Mouse (Mus musculus): ENCODE measurements at regions not wholly inside any gene's neighbourhood (a gene's known extent, or its start where the extent isn't known, plus 50 kb on each side); places are given as distances from the start of the nearest gene placed in this dataset.

DNA sequence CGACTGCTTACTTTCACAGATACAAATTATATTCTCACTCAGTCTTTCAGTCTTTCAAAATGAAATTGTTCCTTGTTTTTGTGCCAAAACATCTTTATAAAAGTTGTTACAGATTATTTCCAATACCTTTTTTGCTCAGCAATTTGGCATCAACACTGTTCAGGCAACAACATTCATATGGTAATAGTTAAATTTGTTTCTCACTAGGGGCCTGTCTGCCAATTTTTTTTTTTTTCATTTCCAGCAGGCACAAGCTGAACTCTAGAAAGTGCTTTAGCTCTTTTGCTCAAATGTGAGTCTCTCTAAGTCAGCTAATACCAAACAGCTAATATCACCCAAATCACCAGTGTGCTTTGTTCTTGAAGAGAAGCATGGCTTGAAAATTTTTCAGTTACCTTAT, 199.4 kb downstream of the Antxr2 start:
- no peak for TF ChIP-seq CTCF (IDR thresholded peaks at IDR 0.05; ENCODE audit: borderline replicate concordance, insufficient read depth, low read depth, low read length)
- TF ChIP-seq POLR2A (IDR thresholded peaks at IDR 0.05; ENCODE audit: borderline replicate concordance, insufficient read depth, low read length), result no peak
- Histone ChIP-seq H3K27ac (ENCODE audit: insufficient read depth, low read length) (no peak overlapping the region), H3K4me3 (replicated peaks; ENCODE audit: insufficient read depth, low read depth, low read length) (no peak overlapping the region), H3K27me3 (ENCODE audit: control insufficient read depth, insufficient read depth, low read length) (no peaks in the 10 kb centered on the region), H3K4me1 (ENCODE audit: control insufficient read depth, insufficient read depth, low read length) (no peaks in the 10 kb centered on the region)
- 91% methylated on average over 1 of the region's 1 CpGs for WGBS
- DNase-seq, result no peak

DNA sequence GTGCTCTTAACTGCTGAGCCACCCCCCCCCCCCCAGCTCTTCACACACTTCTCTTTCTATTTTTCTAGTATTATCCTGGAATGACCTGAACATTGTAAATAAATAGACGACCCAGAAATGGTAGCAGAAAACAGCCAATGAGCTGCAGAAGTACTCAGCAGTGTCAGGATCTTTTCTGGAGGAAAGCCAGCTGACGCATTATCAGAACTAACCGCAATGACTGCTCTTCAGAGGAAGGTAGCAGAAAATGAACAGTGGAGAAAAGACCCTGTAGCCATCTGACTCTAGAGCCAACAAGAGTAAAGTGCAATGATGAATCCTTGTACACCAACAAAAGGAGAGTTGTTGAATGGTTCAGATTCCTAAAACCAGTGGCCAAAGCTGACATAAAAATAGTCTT, 213.4 kb downstream of the Antxr2 start:
- WGBS, result 54% methylated on average over 3 of the region's 3 CpGs
- Histone ChIP-seq H3K4me3 (replicated peaks; ENCODE audit: insufficient read depth, low read depth, low read length) (no peak overlapping the region), H3K27me3 (ENCODE audit: control insufficient read depth, insufficient read depth, low read length) (no peaks in the 10 kb centered on the region), H3K27ac (ENCODE audit: insufficient read depth, low read length) (no peak overlapping the region), H3K4me1 (ENCODE audit: control insufficient read depth, insufficient read depth, low read length) (no peaks in the 10 kb centered on the region)
- DNase-seq, result no peak
- no peak for TF ChIP-seq POLR2A (IDR thresholded peaks at IDR 0.05; ENCODE audit: borderline replicate concordance, insufficient read depth, low read length)

DNA sequence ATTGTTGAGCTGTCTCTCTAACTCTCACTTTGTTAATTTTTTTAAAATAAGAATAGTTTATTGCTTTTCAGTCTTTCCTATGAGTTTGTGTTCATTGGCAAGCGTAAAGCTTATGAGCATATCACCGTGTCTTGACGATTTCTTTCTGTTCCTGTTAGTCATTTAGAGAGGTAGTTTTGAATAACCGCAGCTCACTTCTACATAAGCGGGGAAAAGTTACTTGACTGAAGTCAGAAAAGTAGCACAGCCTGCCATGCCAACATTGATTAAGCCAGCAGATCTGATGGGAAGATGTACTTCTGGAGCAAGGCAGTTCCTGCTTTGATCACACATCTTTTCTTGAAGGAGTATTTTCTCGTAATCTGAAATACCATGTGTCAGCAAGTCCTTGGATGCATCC, 215.5 kb downstream of the Antxr2 start:
- no peak overlapping the region for H3K27ac ChIP-seq (ENCODE audit: insufficient read depth, low read length)
- TF ChIP-seq POLR2A (IDR thresholded peaks at IDR 0.05; ENCODE audit: borderline replicate concordance, insufficient read depth, low read length) (no peak), CTCF (IDR thresholded peaks at IDR 0.05; ENCODE audit: borderline replicate concordance, insufficient read depth, low read depth, low read length) (no peak)
- H3K4me3 ChIP-seq (replicated peaks; ENCODE audit: insufficient read depth, low read depth, low read length), result no peak overlapping the region
- no peaks in the 10 kb centered on the region for H3K4me1 ChIP-seq (ENCODE audit: control insufficient read depth, insufficient read depth, low read length)
- 97% methylated on average over 6 of the region's 6 CpGs for WGBS
- no peak for DNase-seq
- H3K27me3 ChIP-seq (ENCODE audit: control insufficient read depth, insufficient read depth, low read length), result no peaks in the 10 kb centered on the region

GRCm38 (mm10) chr5:97814700-97815099, 216.1 kb downstream of the Antxr2 start:
- DNase-seq, result no peak
- WGBS, result 98% methylated on average over 2 of the region's 2 CpGs
- no peaks in the 10 kb centered on the region for H3K27me3 ChIP-seq (ENCODE audit: control insufficient read depth, insufficient read depth, low read length)
- TF ChIP-seq POLR2A (IDR thresholded peaks at IDR 0.05; ENCODE audit: borderline replicate concordance, insufficient read depth, low read length) (no peak), CTCF (IDR thresholded peaks at IDR 0.05; ENCODE audit: borderline replicate concordance, insufficient read depth, low read depth, low read length) (no peak)
- H3K4me3 ChIP-seq (replicated peaks; ENCODE audit: insufficient read depth, low read depth, low read length), result no peak overlapping the region
- no peak overlapping the region for H3K27ac ChIP-seq (ENCODE audit: insufficient read depth, low read length)
- no peaks in the 10 kb centered on the region for H3K4me1 ChIP-seq (ENCODE audit: control insufficient read depth, insufficient read depth, low read length)

GRCm38 (mm10) chr5:97812611-97813350, 218.1 kb downstream of the Antxr2 start:
- TF ChIP-seq POLR2A (IDR thresholded peaks at IDR 0.05; ENCODE audit: borderline replicate concordance, insufficient read depth, low read length) (no peak), CTCF (IDR thresholded peaks at IDR 0.05; ENCODE audit: borderline replicate concordance, insufficient read depth, low read depth, low read length) (no peak)
- Histone ChIP-seq H3K27me3 (ENCODE audit: control insufficient read depth, insufficient read depth, low read length) (no peaks in the 10 kb centered on the region), H3K27ac (ENCODE audit: insufficient read depth, low read length) (no peak overlapping the region), H3K4me1 (ENCODE audit: control insufficient read depth, insufficient read depth, low read length) (no peaks in the 10 kb centered on the region), H3K4me3 (replicated peaks; ENCODE audit: insufficient read depth, low read depth, low read length) (no peak overlapping the region)
- DNase-seq, result no peak
- WGBS, result 100% methylated on average over 1 of the region's 1 CpGs

GRCm38 (mm10) chr5:97809007-97809406, 221.8 kb downstream of the Antxr2 start:
- WGBS, result 13% methylated on average over 2 of the region's 2 CpGs
- DNase-seq, result no peak

DNA sequence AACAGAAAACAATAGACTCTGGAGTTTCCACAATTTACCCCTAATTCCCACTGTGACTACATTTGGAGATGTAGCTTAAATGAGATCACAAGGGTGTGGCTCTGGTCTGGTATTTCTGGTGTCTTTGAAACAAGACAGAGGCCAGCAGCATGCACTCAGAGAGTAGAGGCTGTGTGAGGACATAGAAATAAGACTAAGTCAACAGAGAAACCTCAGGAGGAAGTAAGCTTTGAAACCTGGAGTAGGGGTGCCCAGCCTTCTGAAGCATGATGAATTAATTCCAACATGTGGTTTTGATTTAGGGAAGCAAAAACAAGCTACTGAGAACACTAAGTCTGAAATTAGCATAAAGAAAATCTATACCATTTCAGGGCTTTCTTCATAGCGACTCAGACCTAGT, 223.7 kb downstream of the Antxr2 start:
- Histone ChIP-seq H3K27me3 (ENCODE audit: control insufficient read depth, insufficient read depth, low read length) (no peaks in the 10 kb centered on the region), H3K4me3 (replicated peaks; ENCODE audit: insufficient read depth, low read depth, low read length) (no peak overlapping the region), H3K27ac (ENCODE audit: insufficient read depth, low read length) (no peak overlapping the region), H3K4me1 (ENCODE audit: control insufficient read depth, insufficient read depth, low read length) (no peaks in the 10 kb centered on the region)
- no peak for DNase-seq
- 91% methylated on average over 1 of the region's 1 CpGs for WGBS
- TF ChIP-seq POLR2A (IDR thresholded peaks at IDR 0.05; ENCODE audit: borderline replicate concordance, insufficient read depth, low read length), result no peak
- no peak for TF ChIP-seq CTCF (IDR thresholded peaks at IDR 0.05; ENCODE audit: borderline replicate concordance, insufficient read depth, low read depth, low read length)

More at GRCm38 (mm10) chr5:97809007-97809406, 221.8 kb downstream of the Antxr2 start:
- Histone ChIP-seq H3K27ac (ENCODE audit: insufficient read depth, low read length) (no peak overlapping the region), H3K4me1 (ENCODE audit: control insufficient read depth, insufficient read depth, low read length) (no peaks in the 10 kb centered on the region), H3K4me3 (replicated peaks; ENCODE audit: insufficient read depth, low read depth, low read length) (no peak overlapping the region), H3K27me3 (ENCODE audit: control insufficient read depth, insufficient read depth, low read length) (no peaks in the 10 kb centered on the region)
- TF ChIP-seq POLR2A (IDR thresholded peaks at IDR 0.05; ENCODE audit: borderline replicate concordance, insufficient read depth, low read length), result no peak
- no peak for TF ChIP-seq CTCF (IDR thresholded peaks at IDR 0.05; ENCODE audit: borderline replicate concordance, insufficient read depth, low read depth, low read length)

- no peak for DNase-seq
- no peak for TF ChIP-seq POLR2A (IDR thresholded peaks at IDR 0.05; ENCODE audit: borderline replicate concordance, insufficient read depth, low read length)
- no peak for TF ChIP-seq CTCF (IDR thresholded peaks at IDR 0.05; ENCODE audit: borderline replicate concordance, insufficient read depth, low read depth, low read length)
- no peak overlapping the region for H3K4me3 ChIP-seq (replicated peaks; ENCODE audit: insufficient read depth, low read depth, low read length)
Observed at GRCm38 (mm10) chr5:97806754-97807153, 224.1 kb downstream of the Antxr2 start.

More at GRCm38 (mm10) chr5:97806754-97807153, 224.1 kb downstream of the Antxr2 start:
- H3K27me3 ChIP-seq (ENCODE audit: control insufficient read depth, insufficient read depth, low read length), result no peaks in the 10 kb centered on the region
- H3K27ac ChIP-seq (ENCODE audit: insufficient read depth, low read length), result no peak overlapping the region
- H3K4me1 ChIP-seq (ENCODE audit: control insufficient read depth, insufficient read depth, low read length), result no peaks in the 10 kb centered on the region

All from cerebellum, adult 2 months (tissue).